Mouse (Mus musculus): ENCODE data around the gene Ppp1r14a.

Ppp1r14a gene

GRCm38 (mm10) chr7:29328984-29329383 is 39.9 kb downstream of the Ppp1r14a start:
- DNase-seq (ENCODE audit: low read depth, low spot score), result no peak

- DNase-seq (ENCODE audit: low read depth, low spot score), result no peak
Measured at GRCm38 (mm10) chr7:29334156-29334555, 45.0 kb downstream of the Ppp1r14a start.

- no peak for DNase-seq (ENCODE audit: low read depth, low spot score)
Measured at GRCm38 (mm10) chr7:29335276-29335675, 46.2 kb downstream of the Ppp1r14a start.

GRCm38 (mm10) chr7:29335841-29336671 is 46.9 kb downstream of the Ppp1r14a start:
- DNase-seq (ENCODE audit: low read depth, low spot score), result no peak

- DNase-seq (ENCODE audit: low read depth, low spot score), result no peak
Measured at GRCm38 (mm10) chr7:29336795-29337319, 47.7 kb downstream of the Ppp1r14a start.

- no peak for DNase-seq (ENCODE audit: low read depth, low spot score)
Measured at GRCm38 (mm10) chr7:29337766-29338165, 48.7 kb downstream of the Ppp1r14a start.

- no peak for DNase-seq (ENCODE audit: low read depth, low spot score)
Measured at GRCm38 (mm10) chr7:29338351-29338919, 49.3 kb downstream of the Ppp1r14a start.

GRCm38 (mm10) chr7:29338984-29339679 is 50.0 kb downstream of the Ppp1r14a start:
- no peak for DNase-seq (ENCODE audit: low read depth, low spot score)

- no peak for DNase-seq (ENCODE audit: low read depth, low spot score)
Measured at GRCm38 (mm10) chr7:29340247-29340646, 51.1 kb downstream of the Ppp1r14a start.

- no peak for DNase-seq (ENCODE audit: low read depth, low spot score)
Measured at GRCm38 (mm10) chr7:29340838-29341237, 51.7 kb downstream of the Ppp1r14a start.

- DNase-seq (ENCODE audit: low read depth, low spot score), result no peak
Measured at GRCm38 (mm10) chr7:29341722-29342121, 52.6 kb downstream of the Ppp1r14a start.

- no peak for DNase-seq (ENCODE audit: low read depth, low spot score)
Measured at GRCm38 (mm10) chr7:29342489-29343092, 53.5 kb downstream of the Ppp1r14a start.

Data from WW6 (cell line).